In genomic region chr7:46181590-46181989, GRCm38 (mm10) we compare ENCODE assay signal across 9 mouse cellular contexts. TPM values are rescaled to one million over a fixed set of nuclear protein-coding genes. Genes with fewer than 3 reads are reported as not detected.
DNase-seq lines count a peak whose midpoint lies in the region; ATAC-seq and TF ChIP-seq lines count a peak whose summit lies in the region.
"Had no signal": no experiment of that assay in that cellular context is flagged by ENCODE, and none has a peak within 500 bp of the region (broad histone marks: within the 10 kb centered on the region; RNA-seq: fewer than 3 reads in every experiment).

No protein-coding gene starts in this region.

- TF ChIP-seq CTCF in ES-Bruce4 (IDR thresholded peaks at IDR 0.05; ENCODE audit: low read depth, low read length): peak; percentile 93
- peak; percentile 89 for TF ChIP-seq CTCF in lung, adult 2 months (IDR thresholded peaks at IDR 0.05; ENCODE audit: insufficient read depth, low read length)

- no peaks in the 10 kb centered on the region for H3K4me1 ChIP-seq in ES-Bruce4 (ENCODE audit: control insufficient read depth, insufficient read depth, low read length)
- H3K4me1 ChIP-seq in forebrain, embryonic 15.5 days: peaks cover 18% of the 10 kb centered on the region
- H3K4me1 ChIP-seq in lung, adult 2 months (ENCODE audit: control insufficient read depth, insufficient read depth, low read length): no peaks in the 10 kb centered on the region

- peak; percentile 51 for DNase-seq in A20 (ENCODE audit: low read depth, low spot score)
- DNase-seq in cerebellum, adult 11 months: peak; percentile 72
- peak; percentile 57 for DNase-seq in kidney, adult 18-20 months
- peak; percentile 11 for DNase-seq in lung, adult 2 months
- peak; percentile 80 for DNase-seq in retina, postnatal 1 day

- no peak overlapping the region for H3K27ac ChIP-seq in ES-Bruce4 (ENCODE audit: insufficient read depth, low read length)
- H3K27ac ChIP-seq in forebrain, embryonic 15.5 days (replicated peaks): no peak overlapping the region

- no peak overlapping the region for H3K4me2 ChIP-seq in forebrain, embryonic 15.5 days (replicated peaks)

- peaks cover 2% of the 10 kb centered on the region; the same call in 1 of the 2 replicates for H3K27me3 ChIP-seq in ES-Bruce4 (ENCODE audit: control insufficient read depth, insufficient read depth, low read length, poor library complexity, severe bottlenecking)
- peaks cover 9% of the 10 kb centered on the region; the same call in 1 of the 2 replicates for H3K27me3 ChIP-seq in forebrain, embryonic 15.5 days

- WGBS in forebrain, embryonic 15.5 days: 2% methylated on average over 3 of the region's 3 CpGs
- WGBS in lung, adult 2 months: 0% methylated on average over 3 of the region's 3 CpGs

- no peak overlapping the region for H3K9ac ChIP-seq in ES-Bruce4 (ENCODE audit: low read depth, poor library complexity, severe bottlenecking)
- H3K9ac ChIP-seq in forebrain, embryonic 15.5 days (replicated peaks): no peak overlapping the region

- H3K4me3 ChIP-seq in ES-Bruce4 (ENCODE audit: low read depth, low read length): no peak overlapping the region
- no peak overlapping the region for H3K4me3 ChIP-seq in forebrain, embryonic 15.5 days
- no peak overlapping the region for H3K4me3 ChIP-seq in lung, adult 2 months (replicated peaks; ENCODE audit: extremely low read depth, low read depth, low read length)

- TF ChIP-seq POLR2A in ES-Bruce4 (IDR thresholded peaks at IDR 0.05; ENCODE audit: insufficient read depth, low read length): no peak
- TF ChIP-seq POLR2A in lung, adult 2 months (IDR thresholded peaks at IDR 0.05; ENCODE audit: borderline replicate concordance, extremely low read depth, low read depth, low read length): no peak

- no peak for TF ChIP-seq EP300 in ES-Bruce4 (IDR thresholded peaks at IDR 0.05; ENCODE audit: insufficient read depth, low read depth, low read length)

- ATAC-seq in forebrain, embryonic 15.5 days (replicated peaks): peak; percentile 70; the same call in 1 of the 2 replicates
- no peak for ATAC-seq in erythroid progenitor cell, adult 5-6 weeks (replicated peaks; ENCODE audit: low FRiP score, poor library complexity, severe bottlenecking)

- no peaks in the 10 kb centered on the region for H3K36me3 ChIP-seq in ES-Bruce4 (ENCODE audit: control insufficient read depth, insufficient read depth, low read length, poor library complexity, severe bottlenecking)
- no peaks in the 10 kb centered on the region for H3K36me3 ChIP-seq in forebrain, embryonic 15.5 days

- no peaks in the 10 kb centered on the region for H3K9me3 ChIP-seq in ES-Bruce4 (replicated peaks; ENCODE audit: control insufficient read depth, insufficient read depth, low read length, poor library complexity, severe bottlenecking)
- no peaks in the 10 kb centered on the region for H3K9me3 ChIP-seq in forebrain, embryonic 15.5 days

RNA-seq across cellular contexts. Expression of gene Abcc8, which starts 1.8 kb away (rescaled TPM):
- 1.6 and 4.2 TPM in 2 replicates for polyA plus RNA-seq in ES-Bruce4 (2011; ENCODE audit: insufficient read depth, insufficient read length, low read depth, missing spikeins)
- polyA plus RNA-seq in forebrain, embryonic 15.5 days (2015; fragmentation: Nextera tagmentation; extraction: Ambion mirVana): 30.1 and 31.8 TPM in 2 replicates
- 1.2 and 2.0 TPM in 2 replicates for polyA plus RNA-seq in lung, adult 2 months (2012; rRNA removed)
- not detected in 2 replicates for total RNA-seq in erythroid progenitor cell, adult 5-6 weeks (2015; ENCODE audit: low replicate concordance)
- not detected in 2 replicates for total RNA-seq in erythroid progenitor cell, adult 5-6 weeks (2017; ENCODE audit: low replicate concordance)

RNA-seq across cellular contexts. Expression of gene Ush1c, which starts 56.7 kb away (rescaled TPM):
- 3.1 and 6.3 TPM in 2 replicates for polyA plus RNA-seq in ES-Bruce4 (2011; ENCODE audit: insufficient read depth, insufficient read length, low read depth, missing spikeins)
- polyA plus RNA-seq in forebrain, embryonic 15.5 days (2015; fragmentation: Nextera tagmentation; extraction: Ambion mirVana): 2.2 TPM in 2 replicates
- polyA plus RNA-seq in lung, adult 2 months (2012; rRNA removed): 0.36 TPM in 1 of 2 replicates, not detected in the other
- not detected in 2 replicates for total RNA-seq in erythroid progenitor cell, adult 5-6 weeks (2015; ENCODE audit: low replicate concordance)
- not detected in 2 replicates for total RNA-seq in erythroid progenitor cell, adult 5-6 weeks (2017; ENCODE audit: low replicate concordance)

RNA-seq across cellular contexts. Expression of gene Otog, which starts 59.2 kb away (rescaled TPM):
- polyA plus RNA-seq in ES-Bruce4 (2011; ENCODE audit: insufficient read depth, insufficient read length, low read depth, missing spikeins): 0.30 and 0.38 TPM in 2 replicates
- 0.05 TPM in 1 of 2 replicates, not detected in the other for polyA plus RNA-seq in forebrain, embryonic 15.5 days (2015; fragmentation: Nextera tagmentation; extraction: Ambion mirVana)
- polyA plus RNA-seq in lung, adult 2 months (2012; rRNA removed): not detected in 2 replicates
- total RNA-seq in erythroid progenitor cell, adult 5-6 weeks (2015; ENCODE audit: low replicate concordance): not detected in 2 replicates
- total RNA-seq in erythroid progenitor cell, adult 5-6 weeks (2017; ENCODE audit: low replicate concordance): not detected in 2 replicates
- polyA plus RNA-seq: heart, embryonic 14.5 days had no signal

Comparison
In these comparisons a context has a peak if more than half of its experiments do, and no peak if none do; other contexts are left out.
1. DNase-seq: peak in every context shown above with its lines; median percentile 80 in retina, postnatal 1 day; 72 in cerebellum, adult 11 months; 57 in kidney, adult 18-20 months; 51 in A20; 11 in lung, adult 2 months.